Mouse (Mus musculus) splenic B cell, adult 2 months (primary cell): ENCODE measurements around the gene Atp5mpl.

ENCODE experiments used
- DNase-seq: peaks from one replicate; pipeline ENCODE4 v3.0.0-alpha.2; 2011; ENCODE audit warnings: low read depth, low spot score
- H3K27me3 ChIP-seq: 2 replicates; pipeline ENCODE4 v1.6.1; 2012; ENCODE audit warnings: mild to moderate bottlenecking, low read length, moderate library complexity, mixed read lengths; ENCODE audit not compliant: control insufficient read depth, poor library complexity, insufficient read depth, severe bottlenecking
- H3K36me3 ChIP-seq: 2 replicates; pipeline ENCODE4 v1.6.1; 2012; ENCODE audit warnings: mild to moderate bottlenecking, low read length, moderate library complexity, mixed read lengths; ENCODE audit not compliant: control insufficient read depth, poor library complexity, insufficient read depth, severe bottlenecking

Atp5mpl gene

GRCm38 (mm10) chr12:111936706-111937550, 29.8 kb downstream of the Atp5mpl start:
- no peak for DNase-seq
- no peaks in the 10 kb centered on the region for H3K36me3 ChIP-seq
- H3K27me3 ChIP-seq, result no peaks in the 10 kb centered on the region

DNA sequence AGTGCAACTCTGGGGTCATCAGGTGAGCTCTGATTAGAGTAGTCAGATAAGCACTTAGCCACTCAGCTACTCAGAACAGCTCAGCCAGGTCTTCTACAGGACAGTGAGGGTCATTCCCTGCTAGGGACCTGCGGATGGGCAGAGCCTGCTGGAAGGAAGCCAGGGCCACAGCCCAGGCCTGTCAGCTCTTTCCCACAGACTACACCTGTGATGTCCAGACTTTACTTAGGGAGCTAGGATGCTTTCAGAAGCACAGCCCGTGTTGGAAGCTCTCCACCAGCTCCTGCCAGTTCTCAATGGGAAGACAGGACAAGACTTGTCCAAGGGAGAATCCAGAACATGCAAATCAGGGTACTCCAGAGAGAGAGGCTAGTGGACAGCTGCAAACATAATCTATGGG, 32.8 kb downstream of the Atp5mpl start:
- no peaks in the 10 kb centered on the region for H3K36me3 ChIP-seq
- no peak for DNase-seq
- no peaks in the 10 kb centered on the region for H3K27me3 ChIP-seq

DNA sequence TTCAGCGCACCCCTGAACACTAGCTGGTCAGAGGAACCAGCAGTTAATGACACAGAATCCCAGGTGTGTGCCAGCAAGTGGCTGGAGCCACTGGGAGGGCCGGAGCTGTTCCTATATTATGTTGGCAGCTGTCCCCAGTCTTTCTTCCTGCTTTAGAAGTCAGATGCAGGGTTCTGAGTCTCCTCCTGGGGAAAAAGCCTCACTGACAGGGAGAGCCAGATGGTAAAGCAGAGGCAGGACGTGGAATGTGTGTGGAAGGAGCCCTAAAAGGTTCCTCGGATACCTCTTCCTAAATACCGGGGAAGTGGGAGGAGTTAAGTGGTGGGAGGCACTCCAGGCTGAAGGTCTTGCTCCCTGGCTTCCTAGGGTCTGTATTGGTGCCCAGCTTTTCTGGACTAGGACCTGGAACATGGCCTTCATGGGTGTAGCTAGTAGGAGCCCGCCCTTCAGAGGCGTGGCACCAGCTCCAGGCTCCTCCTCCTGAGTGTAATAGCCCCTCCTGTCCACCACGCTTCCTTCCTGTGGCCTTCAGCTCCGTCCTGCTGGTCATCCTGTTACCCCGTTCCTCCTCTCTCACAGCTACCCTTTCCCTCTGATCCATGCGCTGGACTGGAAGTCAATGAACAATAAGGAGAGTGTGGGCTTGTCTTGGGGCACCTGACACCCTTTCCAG, 33.6 kb downstream of the Atp5mpl start:
- DNase-seq, result no peak
- Histone ChIP-seq H3K36me3 (no peaks in the 10 kb centered on the region), H3K27me3 (no peaks in the 10 kb centered on the region)

DNA sequence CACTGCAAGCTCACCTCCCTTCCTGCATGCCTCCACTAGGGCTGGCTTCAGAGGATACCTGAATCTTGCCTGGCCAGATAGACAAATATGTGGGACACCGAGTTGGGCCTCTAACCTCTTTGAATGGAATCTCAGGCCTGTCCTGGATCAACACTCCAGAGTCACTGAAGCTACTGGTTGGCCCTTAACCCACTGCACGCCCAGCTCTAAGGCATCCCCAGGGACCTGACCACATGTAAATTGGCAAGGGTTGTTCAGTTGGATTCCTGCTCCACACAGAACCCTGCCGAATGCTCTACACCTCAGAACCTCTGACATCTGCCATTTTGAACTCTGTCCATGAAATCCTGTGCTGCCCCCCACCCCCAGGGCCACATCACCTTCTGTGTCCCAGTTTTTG, 34.3 kb downstream of the Atp5mpl start:
- DNase-seq, result peak; percentile 38
- no peaks in the 10 kb centered on the region for H3K27me3 ChIP-seq
- H3K36me3 ChIP-seq, result no peaks in the 10 kb centered on the region

GRCm38 (mm10) chr12:111931411-111932025, 35.3 kb downstream of the Atp5mpl start:
- no peak for DNase-seq
- H3K36me3 ChIP-seq, result no peaks in the 10 kb centered on the region
- H3K27me3 ChIP-seq, result no peaks in the 10 kb centered on the region

- Histone ChIP-seq H3K36me3 (no peaks in the 10 kb centered on the region), H3K27me3 (no peaks in the 10 kb centered on the region)
- DNase-seq, result no peak
Measured at GRCm38 (mm10) chr12:111928411-111928966, 38.3 kb downstream of the Atp5mpl start.

GRCm38 (mm10) chr12:111927338-111927737, 39.4 kb downstream of the Atp5mpl start:
- no peak for DNase-seq
- Histone ChIP-seq H3K36me3 (no peaks in the 10 kb centered on the region), H3K27me3 (no peaks in the 10 kb centered on the region)

- Histone ChIP-seq H3K36me3 (no peaks in the 10 kb centered on the region), H3K27me3 (no peaks in the 10 kb centered on the region)
- DNase-seq, result no peak
Measured at GRCm38 (mm10) chr12:111923117-111923516, 43.7 kb downstream of the Atp5mpl start.

DNA sequence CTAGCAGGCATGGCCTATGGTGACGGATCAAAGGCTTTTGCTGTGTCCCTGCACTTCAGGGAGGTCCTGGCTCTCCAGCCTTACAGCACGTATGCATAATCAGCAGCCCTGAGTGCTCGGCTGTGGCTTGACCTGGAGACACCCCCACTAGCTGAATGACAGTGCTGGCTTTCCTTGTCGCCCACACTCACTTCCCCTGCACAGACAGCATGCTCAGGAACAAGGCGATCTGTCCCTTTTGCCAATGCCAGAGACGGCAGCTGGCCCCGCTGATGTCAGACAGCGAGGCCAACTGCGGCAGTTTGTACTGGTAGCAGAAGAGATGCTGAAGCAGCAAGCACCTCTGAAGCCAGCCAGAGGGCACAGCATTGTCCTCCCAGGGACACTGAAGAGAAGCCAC, 46.7 kb downstream of the Atp5mpl start:
- no peak for DNase-seq
- no peaks in the 10 kb centered on the region for H3K36me3 ChIP-seq
- no peaks in the 10 kb centered on the region for H3K27me3 ChIP-seq

DNA sequence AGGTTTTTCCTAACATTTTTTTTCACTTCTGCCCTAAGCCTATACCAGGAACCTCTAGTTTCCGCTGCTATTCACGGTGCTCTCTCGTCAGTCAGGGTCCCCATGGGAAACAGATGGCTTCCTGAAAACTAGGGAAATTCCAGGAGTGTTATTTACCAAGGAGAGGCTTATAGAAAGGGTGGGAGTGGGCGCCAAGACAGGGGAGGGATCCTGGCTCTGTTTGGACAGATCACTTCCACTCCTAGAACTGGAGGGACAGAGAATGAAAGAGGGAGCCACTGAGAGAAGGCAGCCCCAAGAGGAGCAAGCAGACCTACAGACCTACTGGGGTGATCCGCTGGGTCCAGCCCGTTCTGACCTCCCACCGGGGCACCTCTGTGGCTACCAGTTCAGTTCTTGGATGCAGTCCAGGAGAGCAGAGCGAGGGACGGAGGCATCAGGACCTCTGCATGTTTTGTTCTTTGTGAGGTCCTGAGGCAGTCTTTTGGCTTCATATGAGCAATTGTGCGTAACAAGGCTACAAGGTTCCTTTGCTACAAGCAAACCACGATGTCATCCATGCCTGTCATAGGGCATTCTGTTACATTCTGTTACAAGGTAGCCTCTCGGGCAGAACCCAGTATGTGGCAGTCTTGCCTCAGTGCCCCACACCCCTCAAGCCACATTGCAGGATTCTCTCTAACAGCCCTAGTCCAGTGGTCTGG, 50.1 kb downstream of the Atp5mpl start:
- DNase-seq, result peak; percentile 31
- H3K27me3 ChIP-seq, result no peaks in the 10 kb centered on the region
- no peaks in the 10 kb centered on the region for H3K36me3 ChIP-seq

DNA sequence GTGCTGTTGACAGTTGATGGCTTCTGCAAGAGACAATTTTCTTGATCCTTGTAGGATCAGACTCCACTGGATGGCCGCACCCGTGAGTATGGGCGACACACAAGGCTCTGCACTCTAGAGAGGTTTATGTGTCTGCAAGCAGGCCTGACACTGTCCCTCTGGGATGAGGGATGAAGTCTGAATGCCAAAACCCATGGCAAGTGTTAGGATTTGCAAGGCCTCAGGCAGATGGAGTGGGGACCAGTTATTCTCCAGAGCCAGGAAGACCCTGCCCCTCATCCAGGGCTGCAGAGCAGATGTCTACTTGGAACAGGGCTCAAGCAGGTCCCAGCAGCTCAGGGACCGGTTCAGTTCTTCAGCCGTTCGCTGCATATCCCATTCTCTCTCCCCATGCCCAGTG, 51.0 kb downstream of the Atp5mpl start:
- Histone ChIP-seq H3K36me3 (no peaks in the 10 kb centered on the region), H3K27me3 (no peaks in the 10 kb centered on the region)
- DNase-seq, result no peak

- no peak for DNase-seq
- Histone ChIP-seq H3K36me3 (no peaks in the 10 kb centered on the region), H3K27me3 (no peaks in the 10 kb centered on the region)
Measured at GRCm38 (mm10) chr12:111914031-111914430, 52.7 kb downstream of the Atp5mpl start.

DNA sequence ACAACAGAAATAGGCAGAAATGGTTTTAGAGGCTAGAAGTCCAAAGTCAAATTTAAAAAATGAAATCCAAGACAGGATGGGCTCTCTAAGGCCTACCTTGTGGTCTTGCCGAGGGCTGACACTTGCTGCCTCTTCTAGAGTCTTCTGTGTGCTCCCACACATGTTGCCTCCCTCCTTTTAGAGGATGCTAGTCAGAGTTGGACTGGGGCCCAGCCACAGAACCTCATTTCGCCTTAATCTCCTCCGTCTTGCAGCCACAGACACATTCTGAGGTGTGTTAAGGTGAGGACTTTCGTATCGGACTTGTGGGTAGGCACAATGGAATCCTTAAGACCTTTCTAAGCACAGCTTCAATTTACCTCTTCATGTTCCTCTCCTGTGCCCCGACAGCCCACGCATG, 54.0 kb downstream of the Atp5mpl start:
- Histone ChIP-seq H3K27me3 (no peaks in the 10 kb centered on the region), H3K36me3 (no peaks in the 10 kb centered on the region)
- DNase-seq, result no peak

GRCm38 (mm10) chr12:111911796-111912195, 55.0 kb downstream of the Atp5mpl start:
- DNase-seq, result peak; percentile 48
- H3K36me3 ChIP-seq, result no peaks in the 10 kb centered on the region
- H3K27me3 ChIP-seq, result no peaks in the 10 kb centered on the region
